Mouse (Mus musculus) c-Kit-positive CD71-positive TER-119-positive erythroid progenitor cells, embryonic 14.5 days (primary cell): ENCODE data around the gene Tpm4.

ENCODE experiments used
- DNase-seq: peaks from one replicate; pipeline ENCODE4 v3.0.0-alpha.2; 2013; ENCODE audit warnings: low spot score

The Tpm4 gene

GRCm38 (mm10) chr8:72189417-72190214 lies 54.8 kb downstream of the Tpm4 start, which contains the start of gene Hsh2d:
Gene Hsh2d (plus strand): TSS chr8:72189638.
- DNase-seq: no peak

GRCm38 (mm10) chr8:72190215-72190539 lies 55.4 kb downstream of the Tpm4 start:
- DNase-seq: no peak

- no peak for DNase-seq
Observed at GRCm38 (mm10) chr8:72192065-72192464, 57.3 kb downstream of the Tpm4 start.

- DNase-seq: no peak
Observed at GRCm38 (mm10) chr8:72197997-72198396, 63.2 kb downstream of the Tpm4 start.
